Mouse (Mus musculus) ovary, adult 10 weeks (tissue): Measurements from ENCODE around the gene Gabpb1. TPM values are rescaled to one million over a fixed set of nuclear protein-coding genes. Genes with fewer than 3 reads are reported as not detected.

Source experiments
- polyA plus RNA-seq: library from polyadenylated mRNA; stranded (reverse); fragments of 350-450 nt; fragmentation: Illumina TruSeq; extraction: RNeasy Lipid Tissue Mini Kit (QIAGEN cat#74804); gene quantifications from one replicate; pipeline ENCODE4 v1.2.3, GENCODE M21; 2014

Gabpb1 gene
- 46.8 TPM for polyA plus RNA-seq

GRCm38 (mm10) chr2:126676122-126676515 lies at the start of gene Gabpb1:
TSS of gene Gabpb1 (minus strand) at chr2:126676337.

GRCm38 (mm10) chr2:126706759-126707437 lies 30.8 kb upstream of the Gabpb1 start, which contains the start of gene Usp8:
TSS of gene Usp8 (plus strand) at chr2:126707328.

GRCm38 (mm10) chr2:126619249-126619704 lies 56.9 kb downstream of the Gabpb1 start, which contains the start of gene Hdc:
TSS of gene Hdc (minus strand) at chr2:126619299.

Other genes starting within 250 kb of the Gabpb1 start
- gene Atp8b4, start 175.7 kb downstream of the Gabpb1 start, polyA plus RNA-seq: 1.7 TPM
- gene Slc27a2, start 123.9 kb downstream of the Gabpb1 start, polyA plus RNA-seq: 0.83 TPM
- gene Hdc, start 57.0 kb downstream of the Gabpb1 start, polyA plus RNA-seq: 24.1 TPM
- 119 TPM for gene Usp8, start 31.0 kb upstream of the Gabpb1 start, polyA plus RNA-seq
- gene Usp50, start 107.1 kb upstream of the Gabpb1 start, polyA plus RNA-seq: 1.2 TPM
- 193 TPM for gene Trpm7, start 199.9 kb upstream of the Gabpb1 start, polyA plus RNA-seq